Mouse (Mus musculus) neural tube, embryonic 14.5 days (tissue): ENCODE results near the gene Foxk1. TPM values are rescaled to one million over a fixed set of nuclear protein-coding genes. Genes with fewer than 3 reads are reported as not detected.

Source experiments
- ATAC-seq: fragments of 200-750 bp; cut with Nextera tagmentation; 2 replicates; pipeline ENCODE4 v1.8.0; 2017; ENCODE audit warnings: low read depth, mild to moderate bottlenecking, moderate TSS enrichment, moderate library complexity
- H3K27ac ChIP-seq: fragments of 300-500 bp; sonication (generic); 2 replicates; pipeline ENCODE4 v1.5.1; 2014; ENCODE audit warnings: low read depth, mild to moderate bottlenecking, control low read depth, low read length, moderate library complexity, mixed read lengths
- H3K27me3 ChIP-seq: fragments of 300-500 bp; sonication (generic); 2 replicates; pipeline ENCODE4 v1.6.1; 2014; ENCODE audit warnings: low read length; ENCODE audit not compliant: control insufficient read depth, insufficient read depth
- H3K36me3 ChIP-seq: fragments of 300-500 bp; sonication (generic); 2 replicates; pipeline ENCODE4 v1.6.1; 2014; ENCODE audit warnings: low read length, mixed read lengths; ENCODE audit not compliant: control insufficient read depth, insufficient read depth
- H3K4me1 ChIP-seq: fragments of 300-500 bp; sonication (generic); 2 replicates; pipeline ENCODE4 v1.6.1; 2014; ENCODE audit warnings: low read length; ENCODE audit not compliant: control insufficient read depth, insufficient read depth
- H3K4me2 ChIP-seq: fragments of 300-500 bp; sonication (generic); 2 replicates; pipeline ENCODE4 v1.6.1; 2014; ENCODE audit warnings: mild to moderate bottlenecking, low read depth, low read length, control low read depth
- H3K4me3 ChIP-seq: fragments of 300-500 bp; sonication (generic); 2 replicates; pipeline ENCODE4 v1.5.1; 2014; ENCODE audit warnings: low read depth, low read length, control low read depth, mixed read lengths
- H3K9ac ChIP-seq: fragments of 300-500 bp; sonication (generic); replicated peaks from 2 replicates; pipeline ENCODE4 v1.6.1; 2014; ENCODE audit warnings: low read depth, mild to moderate bottlenecking, control low read depth, low read length, mixed read lengths
- H3K9me3 ChIP-seq: fragments of 300-500 bp; sonication (generic); 2 replicates; pipeline ENCODE4 v1.6.1; 2016; ENCODE audit warnings: low read length; ENCODE audit not compliant: control insufficient read depth
- WGBS: fragments of 180-500 bp; shearing (Covaris S2); extraction: QIAGEN DNeasy Blood & Tissue Kit; methylation state at CpG from one replicate; pipeline ENCODE4 v1.1.7; 2014; 5-methylcytosine and 5-hydroxymethylcytosine counted together
- polyA plus RNA-seq: library from polyadenylated mRNA; unstranded; fragments of >200 nt; fragmentation: Nextera tagmentation; extraction: Ambion mirVana; gene quantifications from 2 replicates; pipeline ENCODE4 v1.2.1, GENCODE M21; 2014

Foxk1 gene
- polyA plus RNA-seq, 1 experiment from 2014 or later: 4.3 TPM

DNA sequence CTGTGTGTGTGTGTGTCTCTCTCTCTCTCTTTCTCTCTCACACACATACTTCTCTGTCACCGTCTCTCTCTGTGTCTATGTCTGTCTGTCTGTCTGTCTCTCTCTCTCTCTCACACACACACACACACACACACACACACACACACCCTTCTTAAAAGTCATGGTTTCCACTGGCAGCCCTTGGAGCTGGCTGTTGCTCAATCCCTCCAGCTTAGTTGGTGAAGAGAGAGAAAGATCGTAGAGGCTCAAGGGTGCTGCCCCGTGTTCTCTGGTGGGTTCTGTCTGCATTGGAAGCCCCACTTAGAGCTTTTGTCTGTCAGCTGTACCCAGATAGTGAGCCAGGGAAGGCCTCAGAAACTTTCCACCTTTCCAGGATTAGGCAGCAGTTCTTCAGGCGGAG lies 31.4 kb downstream of the Foxk1 start:
- H3K27me3 ChIP-seq: no peaks in the 10 kb centered on the region
- H3K36me3 ChIP-seq: peaks cover 13% of the 10 kb centered on the region
- H3K27ac ChIP-seq: no peak overlapping the region
- no peak overlapping the region for H3K4me2 ChIP-seq
- peaks cover 4% of the 10 kb centered on the region; the same call in 1 of the 2 replicates for H3K4me1 ChIP-seq
- 84% methylated on average over 4 of the region's 4 CpGs for WGBS
- no peak overlapping the region for H3K9ac ChIP-seq
- H3K4me3 ChIP-seq: no peak overlapping the region
- ATAC-seq: no peak
- H3K9me3 ChIP-seq: no peaks in the 10 kb centered on the region

DNA sequence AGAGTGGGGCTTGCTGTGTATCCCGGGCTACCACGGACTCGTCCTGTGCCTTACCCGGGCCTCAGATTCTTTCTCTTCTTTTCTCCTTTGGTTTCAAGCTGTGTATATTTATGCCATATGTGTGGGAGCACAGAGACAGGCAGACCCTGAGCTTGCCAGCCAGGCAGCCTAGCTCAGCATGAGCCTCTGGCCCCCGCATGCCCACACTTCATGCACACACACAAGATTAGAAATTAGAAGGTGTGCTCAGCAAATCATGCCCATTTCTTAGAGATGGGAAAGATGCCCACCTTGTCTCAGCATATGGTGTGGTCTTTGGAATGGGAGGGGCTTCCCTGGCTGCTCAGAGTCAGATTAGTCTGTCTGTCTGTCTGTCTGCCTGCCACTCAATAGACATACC lies 32.8 kb downstream of the Foxk1 start:
- 74% methylated on average over 5 of the region's 5 CpGs for WGBS
- Histone ChIP-seq H3K9me3 (no peaks in the 10 kb centered on the region), H3K4me2 (no peak overlapping the region), H3K4me1 (0 out of 2 replicates have a peak, but pooled peaks cover 2% of the 10 kb centered on the region), H3K4me3 (no peak overlapping the region), H3K36me3 (peaks cover 13% of the 10 kb centered on the region), H3K9ac (no peak overlapping the region), H3K27ac (no peak overlapping the region), H3K27me3 (no peaks in the 10 kb centered on the region)
- ATAC-seq: no peak; the same call in 1 of the 2 replicates

DNA sequence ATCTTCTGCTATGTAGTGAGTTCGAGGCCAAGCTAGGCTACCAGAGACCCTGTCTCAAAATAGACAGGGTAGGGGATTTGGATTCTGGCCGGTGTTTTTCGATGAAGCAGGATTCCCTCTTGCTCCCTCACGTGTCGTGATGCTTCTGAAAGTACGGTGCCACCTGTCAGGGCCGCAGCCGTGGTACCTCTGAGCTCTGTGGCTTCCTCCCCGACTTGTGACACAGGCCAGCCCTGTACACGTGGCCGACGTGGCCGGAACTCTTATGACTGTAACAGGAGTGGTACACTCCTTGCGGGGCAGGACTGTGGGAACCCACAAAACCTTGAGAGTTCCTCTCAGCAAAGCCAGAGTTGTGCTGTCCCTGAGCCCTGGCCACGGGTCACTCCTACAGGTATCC lies 34.4 kb downstream of the Foxk1 start:
- no peak for ATAC-seq
- Histone ChIP-seq H3K4me1 (peaks cover 11% of the 10 kb centered on the region), H3K9ac (no peak overlapping the region), H3K9me3 (no peaks in the 10 kb centered on the region), H3K27ac (no peak overlapping the region), H3K4me3 (no peak overlapping the region), H3K36me3 (peaks cover 13% of the 10 kb centered on the region), H3K27me3 (no peaks in the 10 kb centered on the region), H3K4me2 (no peak overlapping the region)
- 96% methylated on average over 15 of the region's 15 CpGs for WGBS

DNA sequence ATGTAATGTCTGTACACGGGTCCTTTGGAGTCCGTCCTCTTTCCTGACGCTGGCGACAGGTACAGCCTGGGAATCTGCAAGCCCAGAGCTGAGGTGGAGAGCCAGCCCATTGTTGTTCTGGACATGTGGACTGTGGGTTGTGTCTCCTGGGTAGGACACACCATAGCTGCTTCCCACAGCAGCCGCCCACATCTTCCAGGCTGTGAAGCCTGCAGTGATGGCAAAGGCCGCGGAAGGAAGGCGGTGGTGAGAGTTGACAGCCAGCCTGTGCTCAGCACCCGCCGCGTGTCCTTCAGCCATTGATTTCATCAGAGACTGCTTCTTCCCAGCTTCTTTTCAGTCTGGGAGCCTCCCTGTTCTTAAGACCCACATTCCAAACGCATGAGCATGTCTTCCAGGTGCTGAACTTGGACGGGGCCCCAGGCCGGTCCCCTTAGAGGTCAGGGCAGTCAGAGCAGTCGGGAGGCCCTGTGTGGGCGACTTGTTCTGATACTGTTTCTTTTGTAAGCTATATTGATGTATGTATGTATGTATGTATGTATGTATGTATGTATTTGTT lies 37.2 kb downstream of the Foxk1 start:
- Histone ChIP-seq H3K9ac (no peak overlapping the region), H3K4me2 (no peak overlapping the region), H3K4me1 (peaks cover 17% of the 10 kb centered on the region), H3K27me3 (no peaks in the 10 kb centered on the region), H3K27ac (no peak overlapping the region), H3K36me3 (peaks cover 13% of the 10 kb centered on the region), H3K4me3 (no peak overlapping the region), H3K9me3 (no peaks in the 10 kb centered on the region)
- no peak for ATAC-seq
- WGBS: 91% methylated on average over 16 of the region's 16 CpGs

DNA sequence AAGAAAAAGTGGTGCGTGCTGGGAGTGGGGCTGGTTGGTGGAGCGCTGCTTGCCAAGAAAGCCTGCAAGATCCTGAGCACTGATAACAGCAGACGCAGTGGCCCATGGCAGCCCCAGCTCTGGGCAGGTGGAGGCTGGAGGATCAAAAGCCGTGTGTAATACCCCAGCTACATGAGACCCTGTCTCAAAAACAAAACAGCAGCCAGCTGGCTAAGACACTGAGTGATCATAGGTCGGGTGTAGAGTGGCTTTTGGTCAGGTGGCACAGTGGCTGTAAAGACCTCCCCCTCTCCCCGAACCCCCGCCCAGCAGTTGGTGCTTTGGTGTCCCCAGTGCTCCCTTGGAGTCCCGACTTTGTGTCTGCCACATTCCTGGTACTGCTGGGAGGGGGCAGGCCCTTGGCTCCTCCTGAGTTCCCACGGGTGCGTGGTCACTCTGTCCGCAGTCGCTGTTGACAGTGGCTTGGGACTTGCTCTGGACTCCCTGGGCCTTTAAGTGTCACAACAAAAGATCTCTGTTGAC lies 38.7 kb downstream of the Foxk1 start:
- H3K4me2 ChIP-seq: peak overlapping the region; percentile 39
- peaks cover 17% of the 10 kb centered on the region for H3K4me1 ChIP-seq
- peaks cover 13% of the 10 kb centered on the region for H3K36me3 ChIP-seq
- H3K9ac ChIP-seq: no peak overlapping the region; the same call in 1 of the 2 replicates
- no peak overlapping the region for H3K4me3 ChIP-seq
- H3K27ac ChIP-seq: peak overlapping the region; percentile 66; the same call in 1 of the 2 replicates
- no peaks in the 10 kb centered on the region for H3K9me3 ChIP-seq
- no peaks in the 10 kb centered on the region for H3K27me3 ChIP-seq
- 2% methylated on average over 12 of the region's 12 CpGs for WGBS
- ATAC-seq: peak; percentile 77

DNA sequence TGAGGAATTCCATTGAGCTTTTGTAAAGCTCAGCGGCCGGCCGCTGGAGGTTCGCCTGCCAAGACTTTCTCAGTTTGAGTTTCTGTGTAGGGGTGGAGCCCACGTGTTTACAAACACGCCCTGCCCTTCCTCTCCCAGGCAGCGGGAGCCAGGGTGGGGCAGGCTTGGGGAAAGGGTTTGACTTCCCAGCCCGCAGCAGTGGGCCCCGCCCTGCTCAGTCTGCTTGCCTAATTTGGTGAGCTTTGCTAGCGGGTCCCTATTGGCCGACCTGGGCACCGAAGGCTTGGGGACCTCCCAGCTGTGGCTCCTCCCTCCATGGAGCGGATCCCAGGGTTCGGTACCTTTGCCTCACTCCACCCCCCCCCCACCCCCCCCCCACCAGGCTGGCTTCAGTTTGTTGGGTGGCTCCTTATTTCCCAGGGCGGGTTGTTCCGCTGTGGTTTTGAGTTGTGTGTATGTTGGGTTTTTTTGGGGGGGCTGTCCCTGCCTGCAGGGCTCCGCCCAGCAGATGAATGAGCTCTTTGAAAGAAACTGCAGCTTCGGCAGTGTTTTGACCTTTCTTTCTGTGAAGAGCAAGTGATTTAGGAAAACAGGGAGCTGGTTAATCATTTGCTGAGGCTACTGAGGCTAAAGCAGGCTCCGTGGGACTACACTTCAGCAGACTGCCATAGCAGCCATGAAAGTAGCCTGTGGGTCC lies 39.3 kb downstream of the Foxk1 start:
- no peak overlapping the region for H3K4me3 ChIP-seq
- H3K27ac ChIP-seq: peak overlapping the region; percentile 74; the same call in 1 of the 2 replicates
- 1% methylated on average over 19 of the region's 19 CpGs for WGBS
- H3K4me2 ChIP-seq: peak overlapping the region; percentile 39
- peaks cover 6% of the 10 kb centered on the region; the same call in 1 of the 2 replicates for H3K36me3 ChIP-seq
- no peak overlapping the region; the same call in 1 of the 2 replicates for H3K9ac ChIP-seq
- no peaks in the 10 kb centered on the region for H3K27me3 ChIP-seq
- no peaks in the 10 kb centered on the region for H3K9me3 ChIP-seq
- peak; percentile 91 for ATAC-seq
- H3K4me1 ChIP-seq: peaks cover 20% of the 10 kb centered on the region

DNA sequence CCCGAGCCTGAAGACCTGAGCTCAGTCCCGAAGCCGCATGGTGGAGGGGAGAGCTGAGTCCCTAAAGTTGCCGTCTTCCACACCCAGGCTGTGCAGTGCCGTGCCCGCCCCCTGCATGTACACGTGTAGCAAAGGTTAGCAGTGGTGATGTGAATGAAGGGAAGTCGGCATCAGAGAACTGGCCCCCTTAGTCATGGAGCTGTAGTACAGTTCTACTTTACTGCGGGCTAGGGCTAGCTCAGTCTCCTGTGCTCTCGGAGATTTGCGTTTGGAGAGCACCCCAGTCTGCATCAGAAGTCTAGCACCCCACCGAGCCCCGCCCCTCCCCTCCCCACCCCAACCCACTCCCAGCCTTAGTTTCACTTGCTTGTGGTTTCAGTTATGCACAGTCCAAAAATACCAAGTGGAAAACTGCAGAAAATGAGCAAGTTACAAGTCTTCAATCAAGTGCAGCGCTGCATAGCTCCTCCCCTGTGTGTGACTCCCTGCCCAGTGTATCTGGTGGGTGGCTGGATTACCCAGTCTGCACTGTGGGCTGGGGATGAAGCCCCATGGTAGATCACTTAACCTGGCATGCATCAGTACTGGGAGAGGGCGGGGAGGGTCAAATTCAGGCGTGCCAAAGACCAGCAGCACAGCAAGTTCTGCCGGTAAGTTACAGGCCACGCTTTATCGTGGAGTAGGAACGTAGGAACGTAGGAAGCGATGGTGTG lies 40.2 kb downstream of the Foxk1 start:
- Histone ChIP-seq H3K9ac (no peak overlapping the region), H3K4me2 (peak overlapping the region; percentile 39), H3K27ac (peak overlapping the region; percentile 74), H3K27me3 (no peaks in the 10 kb centered on the region), H3K9me3 (no peaks in the 10 kb centered on the region), H3K4me3 (no peak overlapping the region), H3K36me3 (no peaks in the 10 kb centered on the region), H3K4me1 (peaks cover 22% of the 10 kb centered on the region)
- WGBS: 61% methylated on average over 22 of the region's 22 CpGs
- no peak for ATAC-seq

DNA sequence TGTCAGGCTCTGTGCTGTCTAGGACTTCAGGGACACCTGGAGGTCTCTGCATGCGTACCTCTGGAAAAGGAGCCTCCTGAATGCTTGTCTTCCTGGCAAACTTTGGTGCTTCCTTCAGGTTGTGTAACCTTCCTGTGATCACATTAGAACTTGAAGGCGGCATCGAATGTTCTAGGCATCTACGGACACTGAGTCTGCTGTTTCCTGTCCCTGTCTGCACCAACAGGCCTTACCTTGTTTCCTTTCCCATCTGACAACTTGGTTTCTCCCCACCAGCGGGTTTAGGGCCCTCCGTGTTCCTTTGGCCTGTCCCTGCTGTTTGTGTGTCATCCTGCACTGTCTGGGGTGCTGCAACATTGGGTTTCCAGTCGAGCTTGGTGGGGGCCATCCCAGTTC lies 40.7 kb downstream of the Foxk1 start:
- H3K4me2 ChIP-seq: no peak overlapping the region
- H3K27ac ChIP-seq: no peak overlapping the region
- peaks cover 22% of the 10 kb centered on the region for H3K4me1 ChIP-seq
- no peaks in the 10 kb centered on the region for H3K36me3 ChIP-seq
- H3K9me3 ChIP-seq: no peaks in the 10 kb centered on the region
- H3K9ac ChIP-seq: no peak overlapping the region
- no peak for ATAC-seq
- H3K4me3 ChIP-seq: no peak overlapping the region
- no peaks in the 10 kb centered on the region for H3K27me3 ChIP-seq
- 83% methylated on average over 7 of the region's 7 CpGs for WGBS

DNA sequence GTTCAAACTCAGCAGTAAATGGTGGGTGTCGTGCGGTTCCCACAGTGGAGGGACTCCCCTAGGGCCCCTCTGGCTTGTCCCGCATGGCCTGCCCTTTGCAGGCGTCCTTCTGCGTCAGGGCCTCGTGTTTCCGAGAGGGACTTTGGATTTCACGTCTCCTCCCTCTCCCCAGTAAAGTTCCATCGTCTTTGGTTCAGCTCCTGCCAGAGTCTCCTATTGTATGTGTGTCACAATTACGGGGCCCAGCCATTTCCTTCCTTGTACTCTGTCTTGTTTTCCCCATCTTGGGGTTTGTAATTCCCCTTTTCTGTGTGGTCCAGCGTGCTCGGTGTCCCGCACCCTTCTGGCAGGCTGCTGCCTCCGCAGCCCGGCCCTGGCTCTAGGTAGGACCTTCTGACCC lies 42.2 kb downstream of the Foxk1 start:
- peaks cover 27% of the 10 kb centered on the region for H3K4me1 ChIP-seq

More for the DNA sequence above, 42.2 kb downstream of the Foxk1 start:
- WGBS: 52% methylated on average over 15 of the region's 15 CpGs
- Histone ChIP-seq H3K4me3 (no peak overlapping the region), H3K9me3 (no peaks in the 10 kb centered on the region), H3K4me2 (no peak overlapping the region), H3K9ac (no peak overlapping the region), H3K36me3 (no peaks in the 10 kb centered on the region), H3K27me3 (no peaks in the 10 kb centered on the region), H3K27ac (no peak overlapping the region)
- ATAC-seq: no peak
